Mouse (Mus musculus): Measurements from ENCODE around the gene Hip1r. TPM values are rescaled to one million over a fixed set of nuclear protein-coding genes. Genes with fewer than 3 reads are reported as not detected.

The Hip1r gene
- polyA plus RNA-seq, 1 experiment: 40.9 TPM

GRCm38 (mm10) chr5:124015727-124016126, 42.3 kb downstream of the Hip1r start:
- TF ChIP-seq POLR2A (IDR thresholded peaks at IDR 0.05; ENCODE audit: low read depth, low read length) (no peak), CTCF (IDR thresholded peaks at IDR 0.05; ENCODE audit: extremely low read depth, insufficient read length, insufficient replicate concordance, low read depth, low read length) (no peak)
- Histone ChIP-seq H3K4me3 (ENCODE audit: low read depth, low read length) (no peak overlapping the region), H3K27me3 (ENCODE audit: control insufficient read depth, insufficient read depth, low read length) (no peaks in the 10 kb centered on the region), H3K27ac (ENCODE audit: insufficient read depth, low read depth, low read length) (peak overlapping the region; percentile 9; the same call in 1 of the 2 replicates), H3K36me3 (ENCODE audit: control insufficient read depth, insufficient read depth, low read length) (no peaks in the 10 kb centered on the region), H3K4me1 (ENCODE audit: control insufficient read depth, insufficient read depth, insufficient read length, low read length) (peaks cover 57% of the 10 kb centered on the region)
- 75% methylated on average over 2 of the region's 2 CpGs for WGBS

GRCm38 (mm10) chr5:124016291-124016821, 42.9 kb downstream of the Hip1r start:
- 55% methylated on average over 7 of the region's 7 CpGs for WGBS
- Histone ChIP-seq H3K36me3 (ENCODE audit: control insufficient read depth, insufficient read depth, low read length) (peaks cover 2% of the 10 kb centered on the region; the same call in 1 of the 2 replicates), H3K27me3 (ENCODE audit: control insufficient read depth, insufficient read depth, low read length) (no peaks in the 10 kb centered on the region), H3K4me1 (ENCODE audit: control insufficient read depth, insufficient read depth, insufficient read length, low read length) (peaks cover 53% of the 10 kb centered on the region), H3K4me3 (ENCODE audit: low read depth, low read length) (no peak overlapping the region), H3K27ac (ENCODE audit: insufficient read depth, low read depth, low read length) (0 out of 2 replicates have a peak overlapping the region, but pooled peaks have one; percentile 5)
- TF ChIP-seq POLR2A (IDR thresholded peaks at IDR 0.05; ENCODE audit: low read depth, low read length): no peak
- no peak for TF ChIP-seq CTCF (IDR thresholded peaks at IDR 0.05; ENCODE audit: extremely low read depth, insufficient read length, insufficient replicate concordance, low read depth, low read length)

- Histone ChIP-seq H3K27ac (ENCODE audit: insufficient read depth, low read depth, low read length) (no peak overlapping the region), H3K4me3 (ENCODE audit: low read depth, low read length) (no peak overlapping the region), H3K36me3 (ENCODE audit: control insufficient read depth, insufficient read depth, low read length) (peaks cover 2% of the 10 kb centered on the region; the same call in 1 of the 2 replicates), H3K4me1 (ENCODE audit: control insufficient read depth, insufficient read depth, insufficient read length, low read length) (peaks cover 45% of the 10 kb centered on the region), H3K27me3 (ENCODE audit: control insufficient read depth, insufficient read depth, low read length) (no peaks in the 10 kb centered on the region)
- no peak for TF ChIP-seq CTCF (IDR thresholded peaks at IDR 0.05; ENCODE audit: extremely low read depth, insufficient read length, insufficient replicate concordance, low read depth, low read length)
- TF ChIP-seq POLR2A (IDR thresholded peaks at IDR 0.05; ENCODE audit: low read depth, low read length): no peak
- WGBS: 78% methylated on average over 9 of the region's 9 CpGs
Observed at GRCm38 (mm10) chr5:124017941-124018340, 44.5 kb downstream of the Hip1r start.

DNA sequence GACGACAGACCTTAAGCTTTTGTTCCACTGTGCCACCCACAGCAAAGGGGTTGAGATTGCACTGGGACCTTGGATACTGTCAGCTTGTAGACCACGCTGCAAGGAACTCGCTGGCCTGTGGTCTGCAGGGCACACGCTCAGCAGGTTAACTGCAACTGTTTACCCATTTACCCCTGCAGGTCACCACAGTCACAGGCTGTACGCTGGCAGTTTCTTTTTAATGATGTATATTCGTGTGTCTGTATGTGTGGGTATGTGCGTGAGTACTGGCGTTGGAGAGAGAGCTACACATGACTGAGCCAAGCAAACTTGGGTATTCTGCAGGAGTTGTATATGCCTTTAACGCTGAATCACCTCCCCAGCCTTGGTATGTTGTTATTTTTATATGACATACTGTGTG, 45.2 kb downstream of the Hip1r start:
- Histone ChIP-seq H3K4me3 (ENCODE audit: low read depth, low read length) (no peak overlapping the region), H3K27me3 (ENCODE audit: control insufficient read depth, insufficient read depth, low read length) (no peaks in the 10 kb centered on the region), H3K36me3 (ENCODE audit: control insufficient read depth, insufficient read depth, low read length) (peaks cover 2% of the 10 kb centered on the region; the same call in 1 of the 2 replicates), H3K27ac (ENCODE audit: insufficient read depth, low read depth, low read length) (no peak overlapping the region), H3K4me1 (ENCODE audit: control insufficient read depth, insufficient read depth, insufficient read length, low read length) (peaks cover 39% of the 10 kb centered on the region)
- 82% methylated on average over 9 of the region's 9 CpGs for WGBS
- no peak for TF ChIP-seq POLR2A (IDR thresholded peaks at IDR 0.05; ENCODE audit: low read depth, low read length)

DNA sequence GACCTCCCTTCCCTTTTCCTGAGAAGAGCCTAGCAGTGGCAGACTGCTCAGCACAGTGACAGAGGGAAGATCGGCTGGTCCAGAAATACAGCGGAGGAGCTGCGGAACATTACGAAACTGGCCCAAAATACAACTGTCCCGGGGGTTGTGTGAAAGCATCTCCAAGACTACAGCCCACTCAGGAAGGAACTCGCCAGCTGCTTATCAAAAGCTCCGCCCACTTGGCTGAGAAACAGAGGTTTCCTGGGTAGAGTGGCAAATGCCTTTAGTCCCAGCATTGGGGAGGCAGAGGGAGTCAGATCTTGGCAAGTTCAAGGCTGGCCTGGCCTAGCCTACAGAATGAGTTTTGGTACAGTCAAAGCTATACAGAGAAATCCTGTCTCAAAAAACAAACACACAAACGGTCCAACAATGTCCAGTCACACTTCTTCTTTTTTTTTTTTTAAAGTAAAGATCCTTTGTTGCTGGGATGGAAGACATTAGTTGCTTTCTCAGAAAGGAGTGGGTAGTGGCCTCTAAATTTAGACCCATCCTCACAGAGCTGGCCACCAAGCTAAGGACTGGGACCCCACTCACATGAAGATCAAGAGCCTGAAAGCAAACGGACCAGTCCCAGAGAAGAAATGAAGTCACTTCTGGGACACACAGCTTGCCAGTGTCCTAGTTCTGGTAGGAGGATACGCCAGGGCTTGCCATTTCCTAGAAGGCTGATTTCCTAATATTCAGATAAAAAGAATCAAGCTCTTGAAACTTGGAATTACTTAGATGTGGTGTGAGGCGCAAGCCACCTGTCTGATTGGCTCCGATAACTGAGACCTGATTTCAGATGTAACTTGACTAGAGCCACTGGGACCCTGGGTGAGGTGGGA, 46.2 kb downstream of the Hip1r start:
- Histone ChIP-seq H3K36me3 (ENCODE audit: control insufficient read depth, insufficient read depth, low read length) (peaks cover 2% of the 10 kb centered on the region; the same call in 1 of the 2 replicates), H3K27ac (ENCODE audit: insufficient read depth, low read depth, low read length) (no peak overlapping the region), H3K4me1 (ENCODE audit: control insufficient read depth, insufficient read depth, insufficient read length, low read length) (peaks cover 34% of the 10 kb centered on the region), H3K4me3 (ENCODE audit: low read depth, low read length) (no peak overlapping the region), H3K27me3 (ENCODE audit: control insufficient read depth, insufficient read depth, low read length) (no peaks in the 10 kb centered on the region)
- WGBS: 51% methylated on average over 12 of the region's 12 CpGs
- TF ChIP-seq CTCF (IDR thresholded peaks at IDR 0.05; ENCODE audit: extremely low read depth, insufficient read length, insufficient replicate concordance, low read depth, low read length) (no peak), POLR2A (IDR thresholded peaks at IDR 0.05; ENCODE audit: low read depth, low read length) (no peak)

DNA sequence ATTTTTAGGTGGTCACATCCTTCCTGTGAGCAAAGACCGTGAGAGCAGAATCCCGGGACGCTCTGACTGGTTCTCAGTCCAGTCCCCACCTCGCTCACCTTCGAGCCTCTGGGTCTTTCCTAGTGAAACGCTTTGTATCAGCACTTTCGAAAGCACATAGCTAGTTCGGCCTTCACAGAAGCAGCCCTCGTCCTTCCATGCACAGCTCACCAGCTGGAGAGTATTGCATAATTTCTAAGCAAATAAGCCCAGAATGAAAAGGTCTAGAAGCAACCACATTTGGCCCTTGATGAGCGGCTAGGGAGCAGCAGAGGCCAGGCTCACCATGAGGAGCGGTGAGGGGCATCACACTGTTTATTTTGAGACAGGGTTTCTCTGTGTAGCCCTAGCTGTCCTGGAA, 47.7 kb downstream of the Hip1r start:
- Histone ChIP-seq H3K4me1 (ENCODE audit: control insufficient read depth, insufficient read depth, insufficient read length, low read length) (peaks cover 33% of the 10 kb centered on the region), H3K36me3 (ENCODE audit: control insufficient read depth, insufficient read depth, low read length) (peaks cover 2% of the 10 kb centered on the region; the same call in 1 of the 2 replicates), H3K27me3 (ENCODE audit: control insufficient read depth, insufficient read depth, low read length) (no peaks in the 10 kb centered on the region), H3K27ac (ENCODE audit: insufficient read depth, low read depth, low read length) (no peak overlapping the region), H3K4me3 (ENCODE audit: low read depth, low read length) (no peak overlapping the region)
- WGBS: 82% methylated on average over 11 of the region's 11 CpGs
- TF ChIP-seq CTCF (IDR thresholded peaks at IDR 0.05; ENCODE audit: extremely low read depth, insufficient read length, insufficient replicate concordance, low read depth, low read length) (no peak), POLR2A (IDR thresholded peaks at IDR 0.05; ENCODE audit: low read depth, low read length) (no peak)

DNA sequence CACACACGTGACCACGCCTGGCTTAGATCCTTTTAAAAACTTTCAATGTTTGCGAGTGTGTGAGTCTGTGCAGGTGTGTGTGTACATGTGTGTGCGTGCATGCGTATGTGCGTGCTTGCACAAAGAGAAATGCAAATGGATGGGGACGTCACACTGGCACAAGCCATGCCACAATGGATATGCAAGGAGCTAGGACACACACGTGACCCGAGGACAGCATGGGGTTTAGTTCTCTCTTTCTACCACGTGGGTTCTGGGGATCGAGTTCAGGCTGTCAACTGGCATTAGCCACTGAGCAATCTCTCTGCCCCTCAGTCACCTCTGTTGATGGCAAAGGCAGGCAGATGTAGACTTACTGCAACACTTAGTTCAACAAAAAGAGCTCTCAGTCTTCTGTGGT, 48.3 kb downstream of the Hip1r start:
- H3K27me3 ChIP-seq (ENCODE audit: control insufficient read depth, insufficient read depth, low read length): no peaks in the 10 kb centered on the region
- peaks cover 31% of the 10 kb centered on the region for H3K4me1 ChIP-seq (ENCODE audit: control insufficient read depth, insufficient read depth, insufficient read length, low read length)
- H3K27ac ChIP-seq (ENCODE audit: insufficient read depth, low read depth, low read length): no peak overlapping the region
- peaks cover 2% of the 10 kb centered on the region; the same call in 1 of the 2 replicates for H3K36me3 ChIP-seq (ENCODE audit: control insufficient read depth, insufficient read depth, low read length)
- TF ChIP-seq CTCF (IDR thresholded peaks at IDR 0.05; ENCODE audit: extremely low read depth, insufficient read length, insufficient replicate concordance, low read depth, low read length): no peak
- TF ChIP-seq POLR2A (IDR thresholded peaks at IDR 0.05; ENCODE audit: low read depth, low read length): no peak
- no peak overlapping the region for H3K4me3 ChIP-seq (ENCODE audit: low read depth, low read length)
- 82% methylated on average over 11 of the region's 11 CpGs for WGBS
